ENCODE assay signal across 12 mouse cellular contexts in the genomic region with DNA sequence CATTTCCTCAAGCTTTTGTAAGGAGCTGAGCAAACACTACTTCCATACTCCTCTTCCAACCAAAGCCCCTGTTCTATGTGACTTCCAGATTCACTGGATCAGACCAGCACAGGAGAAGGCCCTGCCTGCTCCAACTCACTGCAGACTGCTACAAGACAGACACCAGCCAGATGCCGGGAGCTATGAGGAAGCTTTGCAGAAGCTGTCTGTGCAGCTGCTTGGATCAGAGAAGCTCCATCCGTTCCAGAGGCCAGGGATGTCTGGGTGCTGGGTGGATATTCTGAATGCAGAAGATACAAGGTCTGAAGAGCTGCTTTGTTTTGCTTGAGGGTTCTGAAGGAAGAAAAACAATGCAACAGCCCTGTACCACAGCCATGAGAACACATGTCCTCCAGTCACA.
"Had no signal": no experiment of that assay in that cellular context is flagged by ENCODE, and none has a peak within 500 bp of the region (broad histone marks: within the 10 kb centered on the region; RNA-seq: fewer than 3 reads in every experiment).

No protein-coding gene starts in this region.

- DNase-seq: kidney, adult 8-10 months; kidney, postnatal 25 days; lung, adult 18-20 months; right cerebral cortex, postnatal 25 days; spleen, adult 18-20 months; thymus, postnatal 36 days had no signal

- H3K9ac ChIP-seq: limb, embryonic 12.5 days; liver, embryonic 14.5 days; midbrain, embryonic 12.5 days; neural tube, embryonic 13.5 days; stomach, embryonic 15.5 days had no signal

- ATAC-seq: midbrain, embryonic 16.5 days had no signal

- H3K4me1 ChIP-seq: limb, embryonic 12.5 days; stomach, embryonic 15.5 days had no signal

- H3K4me3 ChIP-seq: limb, embryonic 12.5 days; midbrain, embryonic 12.5 days; neural tube, embryonic 13.5 days; stomach, embryonic 15.5 days had no signal

- H3K9me3 ChIP-seq: limb, embryonic 12.5 days; midbrain, embryonic 12.5 days; neural tube, embryonic 13.5 days; stomach, embryonic 15.5 days had no signal

- H3K36me3 ChIP-seq: limb, embryonic 12.5 days; midbrain, embryonic 12.5 days; neural tube, embryonic 13.5 days; stomach, embryonic 15.5 days had no signal

- H3K27ac ChIP-seq: limb, embryonic 12.5 days; liver, embryonic 14.5 days; midbrain, embryonic 12.5 days; neural tube, embryonic 13.5 days; stomach, embryonic 15.5 days had no signal

- H3K4me2 ChIP-seq: limb, embryonic 12.5 days; midbrain, embryonic 12.5 days; neural tube, embryonic 13.5 days; stomach, embryonic 15.5 days had no signal

- H3K27me3 ChIP-seq: limb, embryonic 12.5 days; midbrain, embryonic 12.5 days; neural tube, embryonic 13.5 days; stomach, embryonic 15.5 days had no signal
